Mouse (Mus musculus) gastrocnemius, postnatal 25 days (tissue): ENCODE results near the gene Cirbp. TPM values are rescaled to one million over a fixed set of nuclear protein-coding genes. Genes with fewer than 3 reads are reported as not detected.

Source experiments
- DNase-seq: peaks from one replicate; pipeline ENCODE4 v3.0.0; 2022
- total RNA-seq, 2 experiments: library from RNA; stranded (reverse); gene quantifications; 1 replicate in 1 of 2; 2 replicates in 1 of 2; pipeline ENCODE4 v1.2.3; 2021

The Cirbp gene
- total RNA-seq, 2 experiments from 2014 or later: 17.3 to 21.4 TPM

GRCm38 (mm10) chr10:80215048-80215772, 49.4 kb downstream of the Cirbp start:
- DNase-seq: no peak

GRCm38 (mm10) chr10:80220676-80221075, 54.9 kb downstream of the Cirbp start:
- no peak for DNase-seq

Other genes starting within 250 kb of the Cirbp start
- under 1 TPM; 0.18 to 0.29 TPM for gene Kiss1r, start 249.0 kb upstream of the Cirbp start, total RNA-seq
- gene R3hdm4, start 244.8 kb upstream of the Cirbp start, total RNA-seq: 100 to 1,000 TPM; 103 to 113 TPM
- gene Arid3a, start 238.9 kb upstream of the Cirbp start, total RNA-seq: 1 to 10 TPM; 2.4 to 2.8 TPM
- gene Wdr18, start 205.8 kb upstream of the Cirbp start, total RNA-seq: 10 to 100 TPM; 16.4 to 18.0 TPM
- not detected for gene Grin3b, start 195.3 kb upstream of the Cirbp start, total RNA-seq
- 10 to 100 TPM; 70.1 to 80.6 TPM for gene Tmem259, start 181.7 kb upstream of the Cirbp start, total RNA-seq
- 1 to 10 TPM; 8.5 to 9.4 TPM for gene Cnn2, start 177.4 kb upstream of the Cirbp start, total RNA-seq
- gene Abca7, start 169.5 kb upstream of the Cirbp start, total RNA-seq: 1 to 10 TPM; 4.9 to 5.7 TPM
- gene Arhgap45, start 149.3 kb upstream of the Cirbp start, total RNA-seq: 1 to 10 TPM; 1.0 to 2.1 TPM
- 10 to 100 TPM; 43.2 to 45.5 TPM for gene Polr2e, start 126.2 kb upstream of the Cirbp start, total RNA-seq
- gene Gpx4, start 118.8 kb upstream of the Cirbp start, total RNA-seq: 100 to 1,000 TPM; 527 to 618 TPM
- 1 to 10 TPM; 5.6 to 6.7 TPM for gene Sbno2, start 60.4 kb upstream of the Cirbp start, total RNA-seq
- gene Stk11, start 50.2 kb upstream of the Cirbp start, total RNA-seq: 100 to 1,000 TPM in 1 of 2 experiments, 10 to 100 TPM in 1; 99.8 to 120 TPM
- 100 to 1,000 TPM; 634 to 665 TPM for gene Atp5d, start 27.4 kb upstream of the Cirbp start, total RNA-seq
- 1 to 10 TPM; 1.2 to 1.6 TPM for gene Cbarp, start 25.1 kb upstream of the Cirbp start, total RNA-seq
- gene Midn, start 17.7 kb upstream of the Cirbp start, total RNA-seq: 10 to 100 TPM; 33.7 to 34.8 TPM
- 1 to 10 TPM; 5.1 to 5.9 TPM for gene 1600002K03Rik, start 7.0 kb downstream of the Cirbp start, total RNA-seq
- under 1 TPM; 0.26 to 0.54 TPM for gene Efna2, start 13.5 kb downstream of the Cirbp start, total RNA-seq
- 10 to 100 TPM; 14.5 to 14.8 TPM for gene Mum1, start 60.4 kb downstream of the Cirbp start, total RNA-seq
- 100 to 1,000 TPM; 508 to 524 TPM for gene Ndufs7, start 83.1 kb downstream of the Cirbp start, total RNA-seq
- 10 to 100 TPM; 50.9 to 53.1 TPM for gene Gamt, start 95.0 kb downstream of the Cirbp start, total RNA-seq
- gene Dazap1, start 95.5 kb downstream of the Cirbp start, total RNA-seq: 10 to 100 TPM; 40.1 to 43.6 TPM
- gene Rps15, start 126.5 kb downstream of the Cirbp start, total RNA-seq: 100 to 1,000 TPM; 575 to 593 TPM
- under 1 TPM; 0.59 to 0.82 TPM for gene Apc2, start 130.0 kb downstream of the Cirbp start, total RNA-seq
- 1 to 10 TPM; 6.5 to 7.0 TPM for gene 2310011J03Rik, start 154.6 kb downstream of the Cirbp start, total RNA-seq
- gene Pcsk4, start 163.5 kb downstream of the Cirbp start, total RNA-seq: 1 to 10 TPM in 1 of 2 experiments, under 1 TPM in 1; 0.84 to 1.1 TPM
- 1 to 10 TPM; 1.1 to 2.8 TPM for gene Reep6, start 164.0 kb downstream of the Cirbp start, total RNA-seq
- gene Adamtsl5, start 182.4 kb downstream of the Cirbp start, total RNA-seq: 10 to 100 TPM; 38.8 to 70.8 TPM
- under 1 TPM; 0.13 TPM for gene Plk5, start 190.5 kb downstream of the Cirbp start, total RNA-seq
- 1 to 10 TPM; 3.9 to 4.3 TPM for gene Mex3d, start 221.7 kb downstream of the Cirbp start, total RNA-seq
- gene Mbd3, start 233.6 kb downstream of the Cirbp start, total RNA-seq: 10 to 100 TPM; 78.7 to 93.6 TPM
- gene Uqcr11, start 240.8 kb downstream of the Cirbp start, total RNA-seq: 100 to 1,000 TPM; 913 to 952 TPM